Mouse (Mus musculus) heart, adult 2 months (tissue): ENCODE results near the gene Asxl1. TPM values are rescaled to one million over a fixed set of nuclear protein-coding genes. Genes with fewer than 3 reads are reported as not detected.

ENCODE experiments used
- DNase-seq, 2 experiments: peaks; one replicate each; pipeline ENCODE4 v3.0.0; 2021
- H3K27ac ChIP-seq: fragments of 200-600 bp; 2 replicates; pipeline ENCODE4 v1.8.1; 2022
- H3K27me3 ChIP-seq: fragments of 200-500 bp; 2 replicates; pipeline ENCODE4 v1.6.1; 2012; ENCODE audit warnings: mild to moderate bottlenecking, low read length, inconsistent platforms, mixed read lengths; ENCODE audit not compliant: control insufficient read depth, insufficient read depth
- H3K36me3 ChIP-seq: fragments of 200-500 bp; 2 replicates; pipeline ENCODE4 v1.6.1; 2012; ENCODE audit warnings: low read length, inconsistent platforms; ENCODE audit not compliant: control insufficient read depth, insufficient read depth
- H3K4me1 ChIP-seq: fragments of 200-500 bp; 2 replicates; pipeline ENCODE4 v1.6.1; 2011; ENCODE audit warnings: low read length; ENCODE audit not compliant: control insufficient read depth, insufficient read depth
- H3K4me3 ChIP-seq: fragments of 200-600 bp; 2 replicates; pipeline ENCODE4 v1.8.1; 2022
- H3K79me2 ChIP-seq: fragments of 200-500 bp; replicated peaks from 2 replicates; pipeline ENCODE4 v1.6.1; 2012; ENCODE audit warnings: mild to moderate bottlenecking, inconsistent platforms, low read length, moderate library complexity, mixed read lengths; ENCODE audit not compliant: control insufficient read depth, insufficient read depth
- H3K9ac ChIP-seq: fragments of 200-500 bp; 2 replicates; pipeline ENCODE4 v1.6.1; 2012; ENCODE audit warnings: low read depth, mild to moderate bottlenecking, control low read depth, inconsistent platforms, low read length, mixed read lengths
- CTCF ChIP-seq: fragments of 200-600 bp; IDR thresholded peaks from 2 replicates; pipeline ENCODE4 v1.8.1; 2022; ENCODE audit warnings: antibody characterized with exemption, mild to moderate bottlenecking, moderate library complexity
- EP300 ChIP-seq: fragments of 200-500 bp; IDR thresholded peaks from 2 replicates; pipeline ENCODE4 v1.6.1; 2011; ENCODE audit warnings: low read depth, low read length, control low read depth; ENCODE audit not compliant: insufficient read depth
- POLR2A ChIP-seq: fragments of 200-500 bp; IDR thresholded peaks from 2 replicates; pipeline ENCODE4 v1.6.1; 2011; ENCODE audit warnings: mild to moderate bottlenecking, low read depth, low read length, control low read depth; ENCODE audit not compliant: insufficient read depth
- WGBS: fragments of 180-500 bp; shearing (Covaris S2); methylation state at CpG from one replicate; pipeline ENCODE4 v1.1.7; 2018; 5-methylcytosine and 5-hydroxymethylcytosine counted together
- intact Hi-C: fragments of 180-260 bp; cut with DNase I; formaldehyde crosslinking; loops from one replicate; pipeline ENCODE4 v1.15.1; 2025
- polyA plus RNA-seq: library from polyadenylated mRNA; depleted of rRNA; stranded (reverse); fragments of >200 nt; gene quantifications from 2 replicates; pipeline ENCODE4 v1.2.3, GENCODE M21; 2012
- total RNA-seq, 2 experiments: library from RNA; stranded (reverse); gene quantifications; 2 replicates each; pipeline ENCODE4 v1.2.3; 2021

Gene Asxl1
- total and polyA plus RNA-seq, 3 experiments: 8.0 to 21.2 (median 17.7) TPM

DNA sequence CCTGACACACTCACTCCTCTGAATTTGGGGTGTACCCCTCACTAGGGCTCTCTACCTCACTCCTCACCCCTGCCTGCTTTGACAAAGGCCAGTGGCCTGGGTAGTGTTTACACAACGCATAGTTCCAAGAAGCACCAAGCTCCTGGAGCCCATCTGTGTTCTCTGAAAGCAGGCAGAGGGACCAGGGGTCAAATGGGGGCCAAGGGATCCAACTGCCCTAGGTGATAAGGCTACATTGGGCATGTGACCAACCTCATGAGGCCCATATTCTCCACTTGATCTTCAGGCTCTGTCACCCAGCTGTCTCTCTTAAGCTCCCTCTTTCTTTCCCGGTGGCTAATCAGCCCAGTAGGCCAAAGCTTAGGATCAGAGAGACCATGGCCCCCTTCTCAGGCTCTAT is 81.3 kb downstream of the Asxl1 start:
- intact Hi-C loops: no loop called here
- Histone ChIP-seq H3K79me2 (no peaks in the 10 kb centered on the region), H3K27me3 (no peaks in the 10 kb centered on the region), H3K4me1 (peaks cover 13% of the 10 kb centered on the region), H3K27ac (no peak overlapping the region), H3K9ac (no peak overlapping the region), H3K36me3 (no peaks in the 10 kb centered on the region), H3K4me3 (no peak overlapping the region)
- DNase-seq: no peak
- TF ChIP-seq EP300: no peak
- TF ChIP-seq POLR2A: no peak
- TF ChIP-seq CTCF: no peak
- WGBS: 60% methylated on average over 2 of the region's 2 CpGs

DNA sequence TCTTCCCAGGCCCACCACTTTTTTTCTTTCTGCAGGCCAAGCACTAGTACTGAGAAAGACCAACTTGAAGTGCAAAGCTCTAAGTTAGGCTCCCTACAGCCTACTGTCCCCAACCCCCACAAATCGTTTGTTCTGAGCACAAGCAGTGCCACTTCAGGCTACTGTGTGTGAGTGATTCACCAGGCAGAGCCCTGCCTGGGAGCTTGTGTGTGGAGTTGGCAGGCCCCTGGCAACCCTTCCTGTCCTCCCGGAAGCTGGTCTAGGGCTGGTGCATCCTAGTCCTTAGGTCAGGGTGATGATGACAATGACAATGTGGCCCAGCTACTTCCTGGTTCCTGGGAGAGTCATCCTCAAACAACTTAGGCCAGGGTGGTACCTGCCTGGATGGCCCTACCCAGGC is 82.9 kb downstream of the Asxl1 start:
- no peak overlapping the region for H3K9ac ChIP-seq
- 25% methylated on average over 2 of the region's 2 CpGs for WGBS
- no peaks in the 10 kb centered on the region for H3K27me3 ChIP-seq
- H3K4me3 ChIP-seq: no peak overlapping the region
- H3K36me3 ChIP-seq: no peaks in the 10 kb centered on the region
- intact Hi-C loops: no loop called here
- no peak overlapping the region for H3K27ac ChIP-seq
- DNase-seq: no peak
- TF ChIP-seq POLR2A (no peak), EP300 (no peak), CTCF (no peak)
- peaks cover 15% of the 10 kb centered on the region for H3K4me1 ChIP-seq
- H3K79me2 ChIP-seq: no peaks in the 10 kb centered on the region

DNA sequence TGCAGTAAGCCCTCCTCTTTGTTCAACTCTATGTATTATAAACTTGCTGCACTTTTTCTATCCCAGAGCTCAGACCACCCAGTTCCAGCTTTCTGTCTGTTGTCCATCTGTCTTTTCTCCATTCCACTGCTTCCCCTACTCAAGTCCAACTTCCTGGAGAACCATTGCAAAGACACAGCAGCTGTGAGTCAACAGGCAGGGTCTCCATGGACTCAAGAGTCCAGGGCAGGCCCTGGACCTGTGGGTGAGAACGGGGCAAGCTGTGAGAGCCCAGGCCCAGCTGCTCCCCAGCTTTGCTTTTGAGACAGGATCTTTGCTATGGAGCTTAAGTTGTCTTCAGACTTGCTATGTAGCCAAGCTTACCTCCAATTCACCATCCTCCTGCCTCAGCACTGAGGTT is 84.9 kb downstream of the Asxl1 start:
- H3K36me3 ChIP-seq: no peaks in the 10 kb centered on the region
- peaks cover 12% of the 10 kb centered on the region for H3K4me1 ChIP-seq
- H3K79me2 ChIP-seq: no peaks in the 10 kb centered on the region
- H3K9ac ChIP-seq: no peak overlapping the region
- TF ChIP-seq CTCF (no peak), POLR2A (no peak), EP300 (no peak)
- H3K4me3 ChIP-seq: no peak overlapping the region
- DNase-seq: no peak
- H3K27me3 ChIP-seq: no peaks in the 10 kb centered on the region
- no peak overlapping the region for H3K27ac ChIP-seq
- intact Hi-C loops: no loop called here
- 87% methylated on average over 1 of the region's 1 CpGs for WGBS

DNA sequence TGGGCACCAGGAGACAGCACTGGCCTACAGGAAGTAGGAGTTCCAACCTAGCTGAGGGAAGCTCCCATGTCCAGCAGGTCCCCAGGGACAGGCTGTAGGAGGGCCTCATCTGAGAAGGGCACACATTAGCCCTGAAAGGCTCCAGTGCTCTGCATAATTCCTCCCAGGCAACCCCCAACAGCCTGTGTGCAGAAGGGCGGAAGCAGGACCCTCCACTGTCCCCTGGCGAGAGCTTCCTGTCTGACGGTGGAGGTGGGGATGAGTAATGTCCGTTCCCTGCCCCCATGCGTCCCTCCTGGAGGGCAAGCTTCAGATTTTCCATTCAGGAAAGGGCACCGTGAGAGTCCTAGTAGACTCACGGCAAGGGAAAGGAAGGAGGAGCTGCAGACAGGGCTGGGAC is 86.9 kb downstream of the Asxl1 start:
- no peak for TF ChIP-seq POLR2A
- no peak for TF ChIP-seq CTCF
- TF ChIP-seq EP300: no peak
- peaks cover 27% of the 10 kb centered on the region for H3K4me1 ChIP-seq
- H3K27me3 ChIP-seq: no peaks in the 10 kb centered on the region
- intact Hi-C loops: no loop called here
- H3K36me3 ChIP-seq: no peaks in the 10 kb centered on the region
- no peak overlapping the region; the same call in 1 of the 2 replicates for H3K27ac ChIP-seq
- WGBS: 41% methylated on average over 7 of the region's 7 CpGs
- DNase-seq: no peak
- no peak overlapping the region for H3K9ac ChIP-seq
- no peak overlapping the region for H3K4me3 ChIP-seq
- H3K79me2 ChIP-seq: no peaks in the 10 kb centered on the region

DNA sequence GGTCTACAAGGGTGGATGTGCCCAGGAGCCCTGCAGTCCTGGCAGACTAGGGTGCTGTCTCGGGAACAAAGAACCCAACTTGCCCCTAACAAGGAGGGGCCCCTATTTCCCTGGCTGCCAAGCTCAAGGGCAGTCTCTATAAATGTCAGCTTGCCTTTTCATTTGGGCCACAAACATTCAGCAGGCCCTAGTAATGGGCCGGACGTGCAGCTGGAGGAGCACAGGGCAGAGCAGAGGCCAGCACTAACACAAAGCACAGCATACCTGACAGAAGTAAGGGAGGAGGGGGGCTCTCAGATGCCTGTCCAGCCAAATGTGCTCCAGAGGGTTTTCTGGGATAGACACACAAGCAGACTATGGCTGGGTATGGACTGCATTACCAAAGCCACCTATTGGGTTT is 88.2 kb downstream of the Asxl1 start:
- Histone ChIP-seq H3K36me3 (no peaks in the 10 kb centered on the region), H3K79me2 (no peaks in the 10 kb centered on the region), H3K4me3 (no peak overlapping the region), H3K4me1 (peaks cover 27% of the 10 kb centered on the region), H3K27ac (no peak overlapping the region), H3K27me3 (no peaks in the 10 kb centered on the region), H3K9ac (no peak overlapping the region)
- intact Hi-C loops: no loop called here
- DNase-seq: no peak
- 62% methylated on average over 3 of the region's 3 CpGs for WGBS
- TF ChIP-seq EP300 (no peak), CTCF (no peak), POLR2A (no peak)

DNA sequence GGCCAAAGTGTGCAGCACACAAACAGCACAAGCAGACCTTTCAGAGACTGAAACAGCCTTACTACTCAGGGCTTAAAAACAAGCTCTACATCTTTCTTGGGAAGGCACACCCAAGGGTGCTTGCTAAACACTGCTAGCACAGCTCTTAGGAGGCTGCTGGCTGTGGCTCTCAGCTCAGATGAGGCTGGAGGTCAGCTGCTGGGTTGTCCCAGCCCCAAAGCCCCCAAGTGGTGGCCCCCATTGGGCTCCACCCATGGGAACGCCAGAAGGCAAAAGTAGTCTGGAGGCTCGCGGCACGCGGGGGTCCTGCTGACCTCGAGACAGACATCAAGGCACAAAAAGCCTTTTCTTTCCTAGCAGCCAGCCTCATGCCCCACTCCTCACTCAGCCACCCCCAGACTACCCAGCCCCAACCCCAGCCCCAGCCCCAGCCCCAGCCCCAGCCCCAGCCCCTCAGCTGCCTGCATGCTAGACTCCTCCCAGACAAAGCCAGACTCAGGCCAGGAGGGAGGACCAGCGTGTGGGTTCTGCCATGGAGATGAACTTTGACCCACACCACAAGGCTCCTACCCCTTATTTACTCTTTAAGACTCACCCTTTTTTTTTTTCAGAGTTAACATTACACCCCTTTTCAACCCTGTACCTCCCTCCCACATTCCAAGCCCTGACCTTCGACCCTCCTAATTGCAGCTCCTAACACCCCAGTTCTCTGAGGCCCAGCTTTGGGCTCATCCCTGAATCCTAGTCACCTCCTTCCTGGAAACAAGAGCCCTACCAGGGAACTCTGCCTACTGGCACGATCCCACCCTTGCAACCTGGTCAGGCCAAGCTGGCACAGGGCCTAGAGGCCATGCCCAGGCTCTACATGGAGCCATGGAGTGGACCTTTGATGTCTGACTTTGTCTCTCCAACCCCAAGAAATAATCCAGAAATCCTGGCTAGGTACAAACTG is 89.5 kb downstream of the Asxl1 start:
- Histone ChIP-seq H3K79me2 (no peaks in the 10 kb centered on the region), H3K4me1 (peaks cover 27% of the 10 kb centered on the region), H3K9ac (no peak overlapping the region), H3K27me3 (no peaks in the 10 kb centered on the region), H3K4me3 (no peak overlapping the region), H3K36me3 (no peaks in the 10 kb centered on the region), H3K27ac (no peak overlapping the region)
- 73% methylated on average over 9 of the region's 9 CpGs for WGBS
- intact Hi-C loops: no loop called here
- peak in 1 of 2 experiments; percentile 44 for DNase-seq
- TF ChIP-seq EP300 (no peak), CTCF (no peak), POLR2A (no peak)
